Mouse (Mus musculus): Measurements from ENCODE around the gene Gfod1. TPM values are rescaled to one million over a fixed set of nuclear protein-coding genes. Genes with fewer than 3 reads are reported as not detected.

Gfod1 gene
- total RNA-seq, 1 experiment from 2014 or later: 9.0 TPM

- DNase-seq: no peak
Measured at GRCm38 (mm10) chr13:43299171-43299570, 4.8 kb downstream of the Gfod1 start.

- DNase-seq: no peak
Measured at GRCm38 (mm10) chr13:43297526-43297925, 6.4 kb downstream of the Gfod1 start.

- DNase-seq: no peak
Measured at GRCm38 (mm10) chr13:43296140-43296805, 7.7 kb downstream of the Gfod1 start.

- no peak for DNase-seq
Measured at GRCm38 (mm10) chr13:43295684-43296083, 8.3 kb downstream of the Gfod1 start.

GRCm38 (mm10) chr13:43294957-43295590, 8.9 kb downstream of the Gfod1 start:
- DNase-seq: no peak

- no peak for DNase-seq
Measured at GRCm38 (mm10) chr13:43292892-43293291, 11.1 kb downstream of the Gfod1 start.

- no peak for DNase-seq
Measured at GRCm38 (mm10) chr13:43289076-43289475, 14.9 kb downstream of the Gfod1 start.

- DNase-seq: no peak
Measured at GRCm38 (mm10) chr13:43288444-43288843, 15.5 kb downstream of the Gfod1 start.

- DNase-seq: no peak
Measured at GRCm38 (mm10) chr13:43288026-43288425, 15.9 kb downstream of the Gfod1 start.

- DNase-seq: no peak
Measured at GRCm38 (mm10) chr13:43286836-43287235, 17.1 kb downstream of the Gfod1 start.

- DNase-seq: no peak
Measured at GRCm38 (mm10) chr13:43284711-43285151, 19.2 kb downstream of the Gfod1 start.

GRCm38 (mm10) chr13:43273906-43274305, 30.1 kb downstream of the Gfod1 start:
- DNase-seq: no peak

GRCm38 (mm10) chr13:43272303-43273135, 31.5 kb downstream of the Gfod1 start:
- DNase-seq: no peak

GRCm38 (mm10) chr13:43271481-43271880, 32.5 kb downstream of the Gfod1 start:
- DNase-seq: peak; percentile 35

GRCm38 (mm10) chr13:43270220-43270597, 33.8 kb downstream of the Gfod1 start:
- DNase-seq: no peak

- no peak for DNase-seq
Measured at GRCm38 (mm10) chr13:43269460-43270219, 34.3 kb downstream of the Gfod1 start.

- no peak for DNase-seq
Measured at GRCm38 (mm10) chr13:43268539-43269327, 35.2 kb downstream of the Gfod1 start.

- DNase-seq: no peak
Measured at GRCm38 (mm10) chr13:43267902-43268301, 36.1 kb downstream of the Gfod1 start.

GRCm38 (mm10) chr13:43267216-43267615, 36.8 kb downstream of the Gfod1 start:
- DNase-seq: no peak

GRCm38 (mm10) chr13:43266333-43266732, 37.6 kb downstream of the Gfod1 start:
- DNase-seq: no peak

GRCm38 (mm10) chr13:43265116-43265515, 38.9 kb downstream of the Gfod1 start:
- DNase-seq: no peak

All from adrenal gland, postnatal 25 days (tissue).